Mouse (Mus musculus) cerebellum, postnatal 10 days (tissue): ENCODE data around the gene Rapgef6.

Experiments used
- DNase-seq, 2 experiments: peaks; one replicate each; pipeline ENCODE4 v3.0.0; 2021; ENCODE audit warnings: mixed read lengths in 2 of 2

The Rapgef6 gene

GRCm38 (mm10) chr11:54694291-54694690, 171.6 kb downstream of the Rapgef6 start:
- DNase-seq: no peak

GRCm38 (mm10) chr11:54695951-54696350, 173.3 kb downstream of the Rapgef6 start:
- no peak for DNase-seq

- no peak for DNase-seq
Observed at GRCm38 (mm10) chr11:54697611-54698010, 175.0 kb downstream of the Rapgef6 start.

- no peak for DNase-seq
Observed at GRCm38 (mm10) chr11:54698636-54699035, 176.0 kb downstream of the Rapgef6 start.

GRCm38 (mm10) chr11:54699972-54700371, 177.3 kb downstream of the Rapgef6 start:
- DNase-seq: no peak

GRCm38 (mm10) chr11:54701848-54702247, 179.2 kb downstream of the Rapgef6 start:
- DNase-seq: no peak

- DNase-seq: peak; percentile 86 to 88
Observed at GRCm38 (mm10) chr11:54703306-54703705, 180.7 kb downstream of the Rapgef6 start.

- no peak for DNase-seq
Observed at GRCm38 (mm10) chr11:54708153-54708552, 185.5 kb downstream of the Rapgef6 start.

- DNase-seq: peak; percentile 62 to 65
Observed at GRCm38 (mm10) chr11:54709645-54710044, 187.0 kb downstream of the Rapgef6 start.

GRCm38 (mm10) chr11:54710512-54711293, 188.1 kb downstream of the Rapgef6 start:
- DNase-seq: no peak

- no peak for DNase-seq
Observed at GRCm38 (mm10) chr11:54712849-54713248, 190.2 kb downstream of the Rapgef6 start.

GRCm38 (mm10) chr11:54717893-54718292, 195.2 kb downstream of the Rapgef6 start:
- DNase-seq: peak; percentile 79

GRCm38 (mm10) chr11:54718601-54719000, 196.0 kb downstream of the Rapgef6 start:
- peak in 1 of 2 experiments; percentile 22 for DNase-seq

GRCm38 (mm10) chr11:54722057-54722456, 199.4 kb downstream of the Rapgef6 start:
- DNase-seq: no peak

GRCm38 (mm10) chr11:54724353-54725034, 201.8 kb downstream of the Rapgef6 start:
- peak; percentile 71 to 73 for DNase-seq

GRCm38 (mm10) chr11:54726571-54727062, 204.0 kb downstream of the Rapgef6 start:
- no peak for DNase-seq

- DNase-seq: no peak
Observed at GRCm38 (mm10) chr11:54727327-54727901, 204.8 kb downstream of the Rapgef6 start.

GRCm38 (mm10) chr11:54728371-54728770, 205.7 kb downstream of the Rapgef6 start:
- no peak for DNase-seq

GRCm38 (mm10) chr11:54729311-54729710, 206.7 kb downstream of the Rapgef6 start:
- DNase-seq: no peak

- DNase-seq: no peak
Observed at GRCm38 (mm10) chr11:54730931-54731330, 208.3 kb downstream of the Rapgef6 start.

- no peak for DNase-seq
Observed at GRCm38 (mm10) chr11:54731367-54731766, 208.7 kb downstream of the Rapgef6 start.

GRCm38 (mm10) chr11:54733546-54733945, 210.9 kb downstream of the Rapgef6 start:
- DNase-seq: no peak

GRCm38 (mm10) chr11:54735114-54735513, 212.5 kb downstream of the Rapgef6 start:
- DNase-seq: no peak

GRCm38 (mm10) chr11:54736903-54737302, 214.3 kb downstream of the Rapgef6 start:
- no peak for DNase-seq
